Mouse (Mus musculus) C2C12 (cell line): Measurements from ENCODE around the gene Mamdc2.

Experiments used
- CTCF ChIP-seq: IDR thresholded peaks from one replicate; pipeline ENCODE4 v1.5.1; 2011; ENCODE audit not compliant: control insufficient read depth, insufficient read depth, insufficient read length
- MYOD1 ChIP-seq: IDR thresholded peaks from one replicate; pipeline ENCODE4 v1.6.1; 2011; ENCODE audit warnings: low read depth; ENCODE audit not compliant: control insufficient read depth, insufficient read length
- USF1 ChIP-seq: IDR thresholded peaks from one replicate; pipeline ENCODE4 v1.6.1; 2011; ENCODE audit warnings: low read depth, mild to moderate bottlenecking, control low read depth, moderate library complexity

- TF ChIP-seq CTCF, result no peak
- no peak for TF ChIP-seq MYOD1
- TF ChIP-seq USF1, result no peak
These were observed 30.8 kb upstream of the Mamdc2 start for GRCm38 (mm10) chr19:23478895-23479596.
